Mouse (Mus musculus) cerebellum, adult 18-20 months (tissue): ENCODE measurements around the gene Bicdl2.

Experiments used
- DNase-seq, 2 experiments: peaks; one replicate each; pipeline ENCODE4 v3.0.0; 2021

The Bicdl2 gene

GRCm38 (mm10) chr17:23674271-23674952 is 14.1 kb downstream of the Bicdl2 start:
- DNase-seq, result peak; percentile 56

- DNase-seq, result peak; percentile 67 to 75
These were observed 14.8 kb downstream of the Bicdl2 start for GRCm38 (mm10) chr17:23675127-23675526.

GRCm38 (mm10) chr17:23675564-23676281 is 15.4 kb downstream of the Bicdl2 start:
- peak; percentile 59 to 64 for DNase-seq

- DNase-seq, result peak; percentile 63 to 76
These were observed 16.2 kb downstream of the Bicdl2 start for GRCm38 (mm10) chr17:23676473-23677031.

GRCm38 (mm10) chr17:23677236-23677679 is 17.0 kb downstream of the Bicdl2 start, which contains the start of gene Tnfrsf12a:
Gene Tnfrsf12a, minus strand, starts transcription at chr17:23677468.
- DNase-seq, result peak; percentile 88 to 90

- DNase-seq, result no peak
These were observed 19.0 kb downstream of the Bicdl2 start, which contains the start of gene Cldn6 for GRCm38 (mm10) chr17:23679127-23679835. Gene Cldn6, plus strand, starts transcription at chr17:23679249.

GRCm38 (mm10) chr17:23680336-23680735 is 20.0 kb downstream of the Bicdl2 start:
- no peak for DNase-seq

- no peak for DNase-seq
These were observed 20.8 kb downstream of the Bicdl2 start for GRCm38 (mm10) chr17:23681086-23681485.

- DNase-seq, result no peak
These were observed 21.8 kb downstream of the Bicdl2 start for GRCm38 (mm10) chr17:23682092-23682491.

GRCm38 (mm10) chr17:23682530-23682929 is 22.2 kb downstream of the Bicdl2 start:
- no peak for DNase-seq

- DNase-seq, result no peak
These were observed 22.9 kb downstream of the Bicdl2 start for GRCm38 (mm10) chr17:23683226-23683625.

GRCm38 (mm10) chr17:23683856-23684672 is 23.8 kb downstream of the Bicdl2 start, which contains the start of gene Cldn9:
Gene Cldn9, minus strand, starts transcription at chr17:23684026.
- DNase-seq, result no peak

GRCm38 (mm10) chr17:23694491-23694890 is 34.2 kb downstream of the Bicdl2 start:
- no peak for DNase-seq

GRCm38 (mm10) chr17:23695801-23696200 is 35.5 kb downstream of the Bicdl2 start:
- no peak for DNase-seq

- DNase-seq, result peak; percentile 71 to 75
These were observed 39.1 kb downstream of the Bicdl2 start for GRCm38 (mm10) chr17:23699131-23700077.

- peak; percentile 95 to 98 for DNase-seq
These were observed 39.8 kb downstream of the Bicdl2 start for GRCm38 (mm10) chr17:23700079-23700478.

GRCm38 (mm10) chr17:23703301-23703700 is 43.0 kb downstream of the Bicdl2 start:
- no peak for DNase-seq

- no peak for DNase-seq
These were observed 44.4 kb downstream of the Bicdl2 start for GRCm38 (mm10) chr17:23704741-23705140.

- no peak for DNase-seq
These were observed 45.3 kb downstream of the Bicdl2 start for GRCm38 (mm10) chr17:23705525-23706104.

GRCm38 (mm10) chr17:23706212-23706611 is 45.9 kb downstream of the Bicdl2 start:
- peak; percentile 80 to 89 for DNase-seq
